Mouse (Mus musculus): Measurements from ENCODE around the gene Gm6525. TPM values are rescaled to one million over a fixed set of nuclear protein-coding genes. Genes with fewer than 3 reads are reported as not detected.

The Gm6525 gene
- total and polyA plus RNA-seq, 3 experiments = 0.17 to 0.71 (median 0.31) TPM

- no peak for TF ChIP-seq IRF4 (IDR thresholded peaks at IDR 0.05; ENCODE audit: low read depth, low read length)
- TF ChIP-seq TBP (conservative IDR thresholded peaks at IDR 0.05; ENCODE audit: low read depth, low read length) = no peak
- no peak for TF ChIP-seq CHD2 (IDR thresholded peaks at IDR 0.05; ENCODE audit: low read length)
- no peak for TF ChIP-seq JUN (IDR thresholded peaks at IDR 0.05; ENCODE audit: insufficient read depth, low read depth, low read length)
- TF ChIP-seq ZNF384 (IDR thresholded peaks at IDR 0.05; ENCODE audit: low read depth, low read length) = no peak
- TF ChIP-seq KAT2A (IDR thresholded peaks at IDR 0.05; ENCODE audit: insufficient replicate concordance, low read length) = no peak
- H3K27ac ChIP-seq (ENCODE audit: insufficient read depth, low read depth) = no peak overlapping the region
- H3K36me3 ChIP-seq (replicated peaks in 1 of 2; ENCODE audit: control insufficient read depth in 1 of 2, insufficient read depth in 1 of 2, low read length in 1 of 2) = peaks cover 3 to 39% of the 10 kb centered on the region in 2 experiments
- no peaks in the 10 kb centered on the region for H3K27me3 ChIP-seq (replicated peaks)
- no peak overlapping the region for H3K9ac ChIP-seq (ENCODE audit: insufficient read depth, low read depth)
- no peak overlapping the region for H3K4me3 ChIP-seq (replicated peaks in 1 of 3; ENCODE audit: low read depth in 2 of 3, low read length in 2 of 3, poor library complexity in 1 of 3)
- H3K4me1 ChIP-seq (ENCODE audit: control insufficient read depth in 1 of 2, insufficient read depth in 2 of 2) = peaks cover 0 to 2% of the 10 kb centered on the region in 2 experiments; a peak in 1 of 4 replicates
- H3K4me2 ChIP-seq (ENCODE audit: insufficient read depth, low read depth, poor library complexity, severe bottlenecking) = no peak overlapping the region
- in situ Hi-C loops (cut with MboI; ENCODE audit: low pct_ligation_motif_present, low pct_unique_long_range_greater_than_20kb, low sequenced_read_pairs) (no loop called here), dilution Hi-C loops (cut with MboI; ENCODE audit: extremely low pct_ligation_motif_present, extremely low pct_unique_long_range_greater_than_20kb, low sequenced_read_pairs) (no loop called here)
- H3K9me3 ChIP-seq (replicated peaks; ENCODE audit: low read length) = no peaks in the 10 kb centered on the region
- no peak for DNase-seq (ENCODE audit: extremely low read depth)
- H3K79me2 ChIP-seq (replicated peaks; ENCODE audit: control insufficient read depth, extremely low read depth, insufficient read depth, poor library complexity, severe bottlenecking) = no peaks in the 10 kb centered on the region
These were observed 33.5 kb downstream of the Gm6525 start for GRCm38 (mm10) chr3:84207366-84207765.

- Histone ChIP-seq H3K36me3 (replicated peaks in 1 of 2; ENCODE audit: control insufficient read depth in 1 of 2, insufficient read depth in 1 of 2, low read length in 1 of 2) (peaks cover 3 to 39% of the 10 kb centered on the region in 2 experiments), H3K9ac (ENCODE audit: insufficient read depth, low read depth) (no peak overlapping the region), H3K27ac (ENCODE audit: insufficient read depth, low read depth) (no peak overlapping the region), H3K4me2 (ENCODE audit: insufficient read depth, low read depth, poor library complexity, severe bottlenecking) (no peak overlapping the region), H3K9me3 (replicated peaks; ENCODE audit: low read length) (no peaks in the 10 kb centered on the region), H3K79me2 (replicated peaks; ENCODE audit: control insufficient read depth, extremely low read depth, insufficient read depth, poor library complexity, severe bottlenecking) (no peaks in the 10 kb centered on the region), H3K4me1 (ENCODE audit: control insufficient read depth in 1 of 2, insufficient read depth in 2 of 2) (peaks cover 0 to 2% of the 10 kb centered on the region in 2 experiments; a peak in 1 of 4 replicates), H3K27me3 (replicated peaks) (no peaks in the 10 kb centered on the region), H3K4me3 (replicated peaks in 1 of 3; ENCODE audit: low read depth in 2 of 3, low read length in 2 of 3, poor library complexity in 1 of 3) (no peak overlapping the region)
- in situ Hi-C loops (cut with MboI; ENCODE audit: low pct_ligation_motif_present, low pct_unique_long_range_greater_than_20kb, low sequenced_read_pairs) = no loop called here
- DNase-seq (ENCODE audit: extremely low read depth) = no peak
- dilution Hi-C loops (cut with MboI; ENCODE audit: extremely low pct_ligation_motif_present, extremely low pct_unique_long_range_greater_than_20kb, low sequenced_read_pairs) = no loop called here
- TF ChIP-seq ELF1 (IDR thresholded peaks at IDR 0.05; ENCODE audit: low read depth, low read length) (no peak), IRF4 (IDR thresholded peaks at IDR 0.05; ENCODE audit: low read depth, low read length) (no peak), GABPA (IDR thresholded peaks at IDR 0.05; ENCODE audit: insufficient replicate concordance, low read depth, low read length) (no peak), E2F4 (IDR thresholded peaks at IDR 0.05; ENCODE audit: insufficient replicate concordance, low read depth, low read length) (no peak), CHD1 (IDR thresholded peaks at IDR 0.05; ENCODE audit: low read depth, low read length) (no peak), ZMIZ1 (IDR thresholded peaks at IDR 0.05; ENCODE audit: low read depth, low read length) (no peak), MEF2A (IDR thresholded peaks at IDR 0.05; ENCODE audit: borderline replicate concordance, low read depth, low read length) (no peak), ZNF384 (IDR thresholded peaks at IDR 0.05; ENCODE audit: low read depth, low read length) (no peak), MAZ (IDR thresholded peaks at IDR 0.05; ENCODE audit: low read depth, low read length) (no peak), TBP (conservative IDR thresholded peaks at IDR 0.05; ENCODE audit: low read depth, low read length) (no peak), MXI1 (IDR thresholded peaks at IDR 0.05; ENCODE audit: low read depth, low read length) (no peak)
These were observed 34.6 kb downstream of the Gm6525 start for GRCm38 (mm10) chr3:84208475-84208874.
